Mouse (Mus musculus) G1E (cell line): Measurements from ENCODE around the gene Arhgdia.

Experiments
- CTCF ChIP-seq: IDR thresholded peaks from 2 replicates; pipeline ENCODE4 v1.5.1; 2012; ENCODE audit warnings: low read depth, low read length, inconsistent platforms, mixed read lengths
- GATA1 ChIP-seq: IDR thresholded peaks from 2 replicates; pipeline ENCODE4 v1.6.1; 2012; ENCODE audit warnings: borderline replicate concordance, low read length, inconsistent platforms, mixed read lengths
- POLR2AphosphoS5 ChIP-seq: IDR thresholded peaks from 2 replicates; pipeline ENCODE4 v1.6.1; 2012; ENCODE audit warnings: low read depth, low read length, inconsistent platforms; ENCODE audit not compliant: insufficient replicate concordance
- TAL1 ChIP-seq: conservative IDR thresholded peaks from 2 replicates; pipeline ENCODE4 v1.6.1; 2012; ENCODE audit warnings: low read depth, low read length, inconsistent platforms, mixed read lengths

GRCm38 (mm10) chr11:120560952-120561728, 20.3 kb downstream of the Arhgdia start:
- TF ChIP-seq CTCF: no peak
- no peak for TF ChIP-seq GATA1
- no peak for TF ChIP-seq POLR2AphosphoS5
- TF ChIP-seq TAL1: no peak
